Mouse (Mus musculus): ENCODE results near the gene Cypt14. TPM values are rescaled to one million over a fixed set of nuclear protein-coding genes. Genes with fewer than 3 reads are reported as not detected.
"Not testable (repeated sequence)": the region's sequence is repeated elsewhere in the genome, so short reads cannot be mapped to it uniquely, and the experiment has no call there.

Cypt14 gene
- not detected in 2 replicates for polyA plus RNA-seq (2014; fragmentation: Nextera tagmentation; extraction: Ambion mirVana)

GRCm38 (mm10) chrX:39863504-39863903 lies at the start of gene Cypt14:
Cypt14 (minus strand) TSS chrX:39863604.
- not testable (repeated sequence) for H3K27ac ChIP-seq (ENCODE audit: low read depth, low read length); H3K9me3 ChIP-seq (replicated peaks; ENCODE audit: control insufficient read depth, low read length); H3K4me2 ChIP-seq; ATAC-seq (replicated peaks; ENCODE audit: insufficient number of reproducible peaks, low FRiP score, low TSS enrichment); H3K4me1 ChIP-seq (ENCODE audit: control insufficient read depth, insufficient read depth, low read length); H3K4me3 ChIP-seq (ENCODE audit: low read depth, low read length); H3K27me3 ChIP-seq (ENCODE audit: control insufficient read depth, insufficient read depth, low read length); H3K9ac ChIP-seq (ENCODE audit: low read depth, low read length); H3K36me3 ChIP-seq (ENCODE audit: control insufficient read depth, insufficient read depth, low read length)
- WGBS (ENCODE audit: insufficient replicate concordance) = 71% methylated on average over 2 of the region's 2 CpGs
